Mouse (Mus musculus) ES-E14 (cell line): Measurements from ENCODE around the gene Pde4d. TPM values are rescaled to one million over a fixed set of nuclear protein-coding genes. Genes with fewer than 3 reads are reported as not detected.

ENCODE experiments used
- DNase-seq: peaks from one replicate; pipeline ENCODE4 v3.0.0-alpha.2; 2013; ENCODE audit warnings: low read depth, low spot score
- H3K27ac ChIP-seq: 2 replicates; pipeline ENCODE4 v1.5.1; 2012; ENCODE audit warnings: low read depth, mild to moderate bottlenecking, low read length, moderate library complexity, mixed read lengths; ENCODE audit not compliant: poor library complexity, insufficient read depth, severe bottlenecking
- H3K36me3 ChIP-seq: 2 replicates; pipeline ENCODE4 v1.6.1; 2012; ENCODE audit warnings: mild to moderate bottlenecking, low read length, moderate library complexity, mixed read lengths; ENCODE audit not compliant: control insufficient read depth, poor library complexity, insufficient read depth, severe bottlenecking
- H3K4me1 ChIP-seq, 2 experiments: fragments of 150-350 bp in 1 of 2; sonication (generic) in 1 of 2; 2 replicates each; pipeline ENCODE4 v1.6.1; 2012; ENCODE audit warnings: low read length in 2 of 2, mild to moderate bottlenecking in 1 of 2, mixed read lengths in 1 of 2; ENCODE audit not compliant: control insufficient read depth in 2 of 2, insufficient read depth in 2 of 2, poor library complexity in 1 of 2
- H3K4me3 ChIP-seq, 2 experiments: fragments of 150-350 bp in 1 of 2; sonication (generic) in 1 of 2; 2 replicates each; pipeline ENCODE4 v1.5.1; 2012; ENCODE audit warnings: low read length in 2 of 2, low read depth in 1 of 2, mild to moderate bottlenecking in 1 of 2, mixed read lengths in 1 of 2; ENCODE audit not compliant: insufficient read depth in 1 of 2, poor library complexity in 1 of 2, severe bottlenecking in 1 of 2
- H3K9ac ChIP-seq: 2 replicates; pipeline ENCODE4 v1.6.1; 2012; ENCODE audit warnings: low read depth, mild to moderate bottlenecking, low read length, mixed read lengths; ENCODE audit not compliant: poor library complexity, insufficient read depth, severe bottlenecking
- H3K9me3 ChIP-seq: fragments of 150-350 bp; sonication (generic); 2 replicates; pipeline ENCODE4 v1.6.1; 2012; ENCODE audit warnings: low read depth, mild to moderate bottlenecking, low read length; ENCODE audit not compliant: control insufficient read depth, insufficient read depth
- CHD2 ChIP-seq: IDR thresholded peaks from 2 replicates; pipeline ENCODE4 v1.6.1; 2014; ENCODE audit warnings: mild to moderate bottlenecking, low read depth, low read length, inconsistent platforms
- HCFC1 ChIP-seq: IDR thresholded peaks from 2 replicates; pipeline ENCODE4 v1.6.1; 2012; ENCODE audit warnings: low read length, inconsistent platforms, borderline replicate concordance; ENCODE audit not compliant: insufficient read depth
- MAFK ChIP-seq: IDR thresholded peaks from 2 replicates; pipeline ENCODE4 v1.6.1; 2014; ENCODE audit warnings: mild to moderate bottlenecking, low read depth, low read length, inconsistent platforms; ENCODE audit not compliant: insufficient read depth
- ZC3H11A ChIP-seq: IDR thresholded peaks from 2 replicates; pipeline ENCODE4 v1.6.1; 2012; ENCODE audit warnings: low read depth, mild to moderate bottlenecking, inconsistent platforms, low read length, borderline replicate concordance
- ZNF384 ChIP-seq: IDR thresholded peaks from 2 replicates; pipeline ENCODE4 v1.6.1; 2012; ENCODE audit warnings: low read depth, low read length, inconsistent platforms
- in situ Hi-C, 2 experiments: fragments of 600-800 bp; cut with MboI; formaldehyde crosslinking; loops; one replicate each; pipeline ENCODE4 v1.15.1; 2025; ENCODE audit warnings: low sequenced_read_pairs in 2 of 2, inconsistent platforms in 1 of 2; ENCODE audit not compliant: unreplicated experiment in 2 of 2
- total RNA-seq: library from RNA; depleted of rRNA; stranded (reverse); fragments of 300-350 nt; gene quantifications from 2 replicates; pipeline ENCODE4 v1.2.3, GENCODE M21; 2012

Gene Pde4d
- total RNA-seq, 1 experiment = 10.4 TPM

DNA sequence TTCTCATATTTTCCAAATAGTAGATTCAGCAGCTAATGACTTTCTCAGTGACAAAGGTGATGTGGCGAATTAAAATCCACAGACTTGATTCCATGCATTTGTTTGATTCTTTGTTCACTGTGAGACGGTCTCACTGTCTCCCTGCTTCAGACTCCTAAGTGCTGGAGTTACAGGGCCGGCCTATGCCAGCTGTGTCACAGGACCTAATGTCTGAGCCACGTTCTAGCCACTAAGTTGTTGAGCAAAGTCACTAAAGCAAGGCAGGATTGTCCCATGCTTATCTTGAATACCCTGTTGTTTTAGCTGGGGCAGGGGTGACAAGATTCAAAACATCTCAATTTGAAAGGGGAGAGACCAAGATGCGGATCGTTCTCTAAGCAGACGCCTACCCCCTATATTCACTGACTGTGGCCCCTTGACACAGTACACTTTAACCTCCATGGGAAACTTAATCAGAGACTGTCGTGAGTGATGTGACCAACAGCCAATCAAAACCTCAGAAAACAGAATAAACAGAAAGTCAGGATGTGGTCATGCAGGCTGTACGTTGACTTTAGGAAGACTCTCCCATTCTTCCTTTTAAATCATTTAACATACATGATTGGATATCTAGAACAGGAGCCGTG lies 1195.6 kb downstream of the Pde4d start:
- peak overlapping the region; percentile 51; the same call in 1 of the 2 replicates for H3K9ac ChIP-seq
- TF ChIP-seq CHD2 = no peak
- H3K9me3 ChIP-seq = no peaks in the 10 kb centered on the region
- no peak for DNase-seq
- H3K27ac ChIP-seq = peak overlapping the region; percentile 20
- peaks cover 26 to 30% of the 10 kb centered on the region in 2 experiments for H3K4me1 ChIP-seq
- in situ Hi-C loops = no loop called here
- no peaks in the 10 kb centered on the region; the same call in 1 of the 2 replicates for H3K36me3 ChIP-seq
- peak overlapping the region in 1 of 2 experiments; percentile 34; a peak in 1 of 4 replicates for H3K4me3 ChIP-seq

DNA sequence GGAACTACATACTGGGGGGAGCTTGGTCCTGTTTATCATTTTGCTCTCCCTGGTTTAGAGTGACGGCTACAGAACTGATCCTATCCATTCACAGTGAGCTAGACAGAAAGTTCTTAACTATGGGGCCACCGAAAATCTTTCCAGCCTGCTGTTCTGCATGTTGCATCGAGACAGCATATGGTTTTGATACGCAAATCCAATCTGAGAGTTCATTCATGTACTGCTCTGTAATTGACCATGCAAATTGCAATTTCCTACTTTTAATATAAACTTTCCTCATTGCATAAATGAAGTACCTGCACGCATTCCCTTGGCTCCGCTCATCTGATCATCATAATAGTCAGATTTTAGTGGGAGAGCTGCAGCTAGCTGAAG lies 1196.1 kb downstream of the Pde4d start:
- in situ Hi-C loops = no loop called here
- Histone ChIP-seq H3K4me1 (peaks cover 26 to 30% of the 10 kb centered on the region in 2 experiments), H3K9me3 (no peaks in the 10 kb centered on the region), H3K27ac (no peak overlapping the region), H3K4me3 (no peak overlapping the region), H3K36me3 (no peaks in the 10 kb centered on the region; the same call in 1 of the 2 replicates), H3K9ac (no peak overlapping the region)
- no peak for DNase-seq
- TF ChIP-seq HCFC1 (no peak), CHD2 (no peak), MAFK (no peak), ZC3H11A (no peak), ZNF384 (no peak)

DNA sequence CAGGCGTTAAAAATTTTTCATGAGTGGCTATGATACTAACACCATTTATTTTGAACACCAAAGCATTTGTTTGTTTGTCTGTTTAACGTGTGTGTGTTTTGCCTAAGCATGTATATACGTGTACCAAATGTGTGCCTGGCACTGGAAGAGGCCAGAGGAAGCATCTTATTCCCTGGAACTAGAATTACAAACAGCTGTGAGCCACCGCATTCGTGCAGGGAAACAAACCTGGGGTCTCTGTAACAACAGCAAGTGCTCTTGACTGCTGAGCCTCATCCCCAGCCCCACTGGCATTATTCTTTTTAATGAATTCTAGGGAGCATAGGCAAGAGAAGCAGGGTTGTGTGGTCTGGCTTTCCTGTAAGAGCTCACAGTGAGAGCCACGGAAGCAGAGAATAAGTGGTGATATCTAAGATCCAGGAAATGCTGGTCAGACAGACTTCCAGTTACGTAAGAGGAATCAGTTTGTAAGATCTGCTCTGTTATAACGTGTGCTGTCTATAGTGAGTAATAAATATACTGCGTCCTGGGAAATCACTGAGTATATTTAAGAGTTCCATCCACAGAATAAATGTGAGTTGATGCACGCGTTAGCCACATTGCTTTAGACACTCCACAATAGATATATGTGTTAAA lies 1197.0 kb downstream of the Pde4d start:
- in situ Hi-C loops = no loop called here
- DNase-seq = no peak
- Histone ChIP-seq H3K27ac (no peak overlapping the region), H3K4me3 (no peak overlapping the region), H3K4me1 (peaks cover 24 to 29% of the 10 kb centered on the region in 2 experiments), H3K9me3 (no peaks in the 10 kb centered on the region), H3K36me3 (no peaks in the 10 kb centered on the region; the same call in 1 of the 2 replicates), H3K9ac (no peak overlapping the region)
- no peak for TF ChIP-seq ZNF384
- no peak for TF ChIP-seq MAFK
- TF ChIP-seq HCFC1 = no peak
- TF ChIP-seq ZC3H11A = no peak
- TF ChIP-seq CHD2 = no peak

DNA sequence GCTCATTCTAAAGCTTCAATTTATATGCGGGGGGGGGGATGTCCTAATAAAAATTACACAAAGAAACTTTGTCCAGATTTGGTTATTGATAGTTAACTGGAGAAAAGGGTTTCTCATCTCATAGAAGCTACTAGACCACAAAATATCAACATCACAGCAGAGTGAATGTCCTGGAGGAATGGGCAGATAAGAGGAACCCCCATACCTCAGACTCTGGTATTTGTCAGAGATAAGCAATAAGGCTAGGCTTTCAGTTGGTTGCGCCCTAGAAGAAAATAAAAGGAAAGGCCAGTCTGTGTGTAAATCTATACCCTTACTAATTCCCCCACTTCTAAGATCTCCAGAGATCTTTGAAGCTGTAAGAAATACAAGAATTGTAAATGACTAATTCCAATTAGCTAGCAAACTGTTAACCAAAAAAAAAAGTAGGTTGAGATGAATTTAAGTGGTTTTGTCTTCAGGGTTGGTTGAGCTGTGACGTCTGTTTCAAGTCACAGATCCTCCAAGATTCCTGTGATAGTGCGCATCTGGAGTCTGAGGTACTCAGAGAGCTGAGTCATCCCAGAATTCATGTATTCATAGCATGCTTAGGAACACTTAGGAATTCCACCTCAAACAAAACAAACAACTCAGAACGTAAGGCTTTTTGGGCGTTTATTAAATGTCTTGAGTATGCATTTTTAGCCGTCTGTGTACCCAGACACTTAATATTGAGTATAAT lies 1197.9 kb downstream of the Pde4d start:
- Histone ChIP-seq H3K4me3 (no peak overlapping the region), H3K27ac (no peak overlapping the region), H3K4me1 (peaks cover 26 to 31% of the 10 kb centered on the region in 2 experiments), H3K36me3 (no peaks in the 10 kb centered on the region), H3K9ac (no peak overlapping the region), H3K9me3 (no peaks in the 10 kb centered on the region)
- in situ Hi-C loops = no loop called here
- TF ChIP-seq HCFC1 = no peak
- TF ChIP-seq CHD2 = no peak
- 0 out of 2 replicates have a peak, but pooled peaks have one; percentile 18 for TF ChIP-seq MAFK
- no peak for DNase-seq
